Mouse (Mus musculus): ENCODE results near the gene Pitx3. TPM values are rescaled to one million over a fixed set of nuclear protein-coding genes. Genes with fewer than 3 reads are reported as not detected.
"Not testable (repeated sequence)": the region's sequence is repeated elsewhere in the genome, so short reads cannot be mapped to it uniquely, and the experiment has no call there.

Gene Pitx3
- polyA plus RNA-seq, 2 experiments = 8.1 to 14.0 TPM

GRCm38 (mm10) chr19:46177046-46177445 lies 28.9 kb upstream of the Pitx3 start:
- H3K9me3 ChIP-seq (ENCODE audit: control insufficient read depth, low read length) = no peaks in the 10 kb centered on the region
- no peaks in the 10 kb centered on the region for H3K27me3 ChIP-seq (ENCODE audit: control insufficient read depth, insufficient read depth, low read length)
- no peak for TF ChIP-seq POLR2A (IDR thresholded peaks at IDR 0.05; ENCODE audit: borderline replicate concordance, extremely low read depth, insufficient read depth, insufficient read length)
- no peak for DNase-seq (ENCODE audit: low spot score)
- no peak for ATAC-seq (ENCODE audit: low FRiP score, low read depth)
- no peak overlapping the region for H3K4me3 ChIP-seq (replicated peaks; ENCODE audit: low read length)
- no peaks in the 10 kb centered on the region for H3K4me1 ChIP-seq (ENCODE audit: control insufficient read depth, insufficient read depth, low read length)
- no peak overlapping the region for H3K4me2 ChIP-seq (replicated peaks; ENCODE audit: low read depth, low read length, severe bottlenecking)
- WGBS = 46% methylated on average over 5 of the region's 5 CpGs
- no peak overlapping the region for H3K27ac ChIP-seq (replicated peaks; ENCODE audit: low read depth, low read length)
- H3K9ac ChIP-seq (ENCODE audit: low read depth, low read length, severe bottlenecking) = no peak overlapping the region
- peaks cover 6% of the 10 kb centered on the region for H3K36me3 ChIP-seq (ENCODE audit: control insufficient read depth, insufficient read depth, low read length)

GRCm38 (mm10) chr19:46175173-46175572 lies 27.0 kb upstream of the Pitx3 start:
- no peaks in the 10 kb centered on the region for H3K9me3 ChIP-seq (ENCODE audit: control insufficient read depth, low read length)
- no peak for TF ChIP-seq POLR2A (IDR thresholded peaks at IDR 0.05; ENCODE audit: borderline replicate concordance, extremely low read depth, insufficient read depth, insufficient read length)
- ATAC-seq (ENCODE audit: low FRiP score, low read depth) = no peak
- H3K4me3 ChIP-seq (replicated peaks; ENCODE audit: low read length) = no peak overlapping the region
- no peak overlapping the region for H3K4me2 ChIP-seq (replicated peaks; ENCODE audit: low read depth, low read length, severe bottlenecking)
- peaks cover 24% of the 10 kb centered on the region for H3K36me3 ChIP-seq (ENCODE audit: control insufficient read depth, insufficient read depth, low read length)
- no peaks in the 10 kb centered on the region for H3K4me1 ChIP-seq (ENCODE audit: control insufficient read depth, insufficient read depth, low read length)
- no peak overlapping the region for H3K9ac ChIP-seq (ENCODE audit: low read depth, low read length, severe bottlenecking)
- no peak for DNase-seq (ENCODE audit: low spot score)
- H3K27ac ChIP-seq (replicated peaks; ENCODE audit: low read depth, low read length) = no peak overlapping the region
- no peaks in the 10 kb centered on the region for H3K27me3 ChIP-seq (ENCODE audit: control insufficient read depth, insufficient read depth, low read length)

GRCm38 (mm10) chr19:46172541-46172940 lies 24.4 kb upstream of the Pitx3 start:
- no peak for TF ChIP-seq POLR2A (IDR thresholded peaks at IDR 0.05; ENCODE audit: borderline replicate concordance, extremely low read depth, insufficient read depth, insufficient read length)
- ATAC-seq (ENCODE audit: low FRiP score, low read depth) = no peak

GRCm38 (mm10) chr19:46169913-46170312 lies 21.8 kb upstream of the Pitx3 start:
- H3K4me2 ChIP-seq (replicated peaks; ENCODE audit: low read depth, low read length, severe bottlenecking) = no peak overlapping the region
- H3K4me3 ChIP-seq (replicated peaks; ENCODE audit: low read length) = no peak overlapping the region
- no peak overlapping the region for H3K27ac ChIP-seq (replicated peaks; ENCODE audit: low read depth, low read length)
- TF ChIP-seq POLR2A (IDR thresholded peaks at IDR 0.05; ENCODE audit: borderline replicate concordance, extremely low read depth, insufficient read depth, insufficient read length) = no peak
- no peaks in the 10 kb centered on the region for H3K9me3 ChIP-seq (ENCODE audit: control insufficient read depth, low read length)
- WGBS = 56% methylated on average over 1 of the region's 1 CpGs
- H3K4me1 ChIP-seq (ENCODE audit: control insufficient read depth, insufficient read depth, low read length) = no peaks in the 10 kb centered on the region
- ATAC-seq (ENCODE audit: low FRiP score, low read depth) (no peak), DNase-seq (ENCODE audit: low spot score) (no peak)
- H3K9ac ChIP-seq (ENCODE audit: low read depth, low read length, severe bottlenecking) = no peak overlapping the region
- H3K36me3 ChIP-seq (ENCODE audit: control insufficient read depth, insufficient read depth, low read length) = peaks cover 46% of the 10 kb centered on the region
- no peaks in the 10 kb centered on the region for H3K27me3 ChIP-seq (ENCODE audit: control insufficient read depth, insufficient read depth, low read length)

More at GRCm38 (mm10) chr19:46172541-46172940, 24.4 kb upstream of the Pitx3 start:
- Histone ChIP-seq H3K27ac (replicated peaks; ENCODE audit: low read depth, low read length) (no peak overlapping the region), H3K4me2 (replicated peaks; ENCODE audit: low read depth, low read length, severe bottlenecking) (no peak overlapping the region), H3K36me3 (ENCODE audit: control insufficient read depth, insufficient read depth, low read length) (peaks cover 27% of the 10 kb centered on the region), H3K4me1 (ENCODE audit: control insufficient read depth, insufficient read depth, low read length) (no peaks in the 10 kb centered on the region), H3K9ac (ENCODE audit: low read depth, low read length, severe bottlenecking) (no peak overlapping the region), H3K9me3 (ENCODE audit: control insufficient read depth, low read length) (no peaks in the 10 kb centered on the region), H3K4me3 (replicated peaks; ENCODE audit: low read length) (no peak overlapping the region), H3K27me3 (ENCODE audit: control insufficient read depth, insufficient read depth, low read length) (no peaks in the 10 kb centered on the region)
- WGBS = 73% methylated on average over 5 of the region's 5 CpGs
- DNase-seq (ENCODE audit: low spot score) = no peak

- no peak overlapping the region for H3K27ac ChIP-seq (replicated peaks; ENCODE audit: low read depth, low read length)
- no peaks in the 10 kb centered on the region for H3K9me3 ChIP-seq (ENCODE audit: control insufficient read depth, low read length)
- no peak overlapping the region for H3K4me2 ChIP-seq (replicated peaks; ENCODE audit: low read depth, low read length, severe bottlenecking)
- no peaks in the 10 kb centered on the region for H3K4me1 ChIP-seq (ENCODE audit: control insufficient read depth, insufficient read depth, low read length)
- 89% methylated on average over 3 of the region's 3 CpGs for WGBS
- H3K36me3 ChIP-seq (ENCODE audit: control insufficient read depth, insufficient read depth, low read length) = peaks cover 51% of the 10 kb centered on the region
- TF ChIP-seq POLR2A (IDR thresholded peaks at IDR 0.05; ENCODE audit: borderline replicate concordance, extremely low read depth, insufficient read depth, insufficient read length) = no peak
- H3K9ac ChIP-seq (ENCODE audit: low read depth, low read length, severe bottlenecking) = no peak overlapping the region
- no peaks in the 10 kb centered on the region for H3K27me3 ChIP-seq (ENCODE audit: control insufficient read depth, insufficient read depth, low read length)
- DNase-seq (ENCODE audit: low spot score) (no peak), ATAC-seq (ENCODE audit: low FRiP score, low read depth) (no peak)
- H3K4me3 ChIP-seq (replicated peaks; ENCODE audit: low read length) = no peak overlapping the region
Observed at GRCm38 (mm10) chr19:46169396-46169795, 21.3 kb upstream of the Pitx3 start.

GRCm38 (mm10) chr19:46167169-46167568 lies 19.0 kb upstream of the Pitx3 start:
- not testable (repeated sequence) for H3K9me3 ChIP-seq (ENCODE audit: control insufficient read depth, low read length); H3K4me1 ChIP-seq (ENCODE audit: control insufficient read depth, insufficient read depth, low read length); H3K4me3 ChIP-seq (replicated peaks; ENCODE audit: low read length); H3K27me3 ChIP-seq (ENCODE audit: control insufficient read depth, insufficient read depth, low read length); DNase-seq (ENCODE audit: low spot score); H3K9ac ChIP-seq (ENCODE audit: low read depth, low read length, severe bottlenecking); H3K4me2 ChIP-seq (replicated peaks; ENCODE audit: low read depth, low read length, severe bottlenecking); ATAC-seq (ENCODE audit: low FRiP score, low read depth); H3K27ac ChIP-seq (replicated peaks; ENCODE audit: low read depth, low read length)
- WGBS = 100% methylated on average over 1 of the region's 2 CpGs
- peaks cover 59% of the 10 kb centered on the region for H3K36me3 ChIP-seq (ENCODE audit: control insufficient read depth, insufficient read depth, low read length)
